Mouse (Mus musculus): ENCODE measurements at regions not wholly inside any gene's neighbourhood (a gene's known extent, or its start where the extent isn't known, plus 50 kb on each side); places are given as distances from the start of the nearest gene placed in this dataset.

DNA sequence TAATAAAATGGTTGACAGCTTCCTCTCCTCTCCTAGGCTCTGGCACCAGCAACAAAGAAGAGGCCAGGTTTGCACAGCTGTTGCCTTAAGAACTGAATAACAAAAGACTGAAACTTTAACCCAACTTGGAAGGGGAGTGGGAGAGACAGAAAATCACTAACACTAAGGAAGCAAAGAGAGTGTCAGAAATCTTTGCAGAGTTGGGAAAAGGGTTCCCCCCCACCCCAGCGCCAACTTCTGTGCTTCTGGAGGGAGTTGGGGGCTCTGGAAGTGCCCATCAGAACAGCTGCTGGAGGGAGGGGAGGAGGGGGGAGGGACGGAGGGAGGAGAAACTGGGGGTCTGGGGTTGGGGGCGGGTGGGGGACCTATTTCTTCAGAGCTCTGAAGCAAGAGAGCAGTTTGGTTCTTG lies 86.8 kb upstream of the Plekha5 start:
- Histone ChIP-seq H3K4me1 (ENCODE audit: control insufficient read depth, insufficient read depth, insufficient read length, low read length) (no peaks in the 10 kb centered on the region), H3K27ac (replicated peaks; ENCODE audit: low read depth, low read length) (no peak overlapping the region), H3K4me3 (ENCODE audit: insufficient read depth, low read depth, low read length) (no peak overlapping the region)

DNA sequence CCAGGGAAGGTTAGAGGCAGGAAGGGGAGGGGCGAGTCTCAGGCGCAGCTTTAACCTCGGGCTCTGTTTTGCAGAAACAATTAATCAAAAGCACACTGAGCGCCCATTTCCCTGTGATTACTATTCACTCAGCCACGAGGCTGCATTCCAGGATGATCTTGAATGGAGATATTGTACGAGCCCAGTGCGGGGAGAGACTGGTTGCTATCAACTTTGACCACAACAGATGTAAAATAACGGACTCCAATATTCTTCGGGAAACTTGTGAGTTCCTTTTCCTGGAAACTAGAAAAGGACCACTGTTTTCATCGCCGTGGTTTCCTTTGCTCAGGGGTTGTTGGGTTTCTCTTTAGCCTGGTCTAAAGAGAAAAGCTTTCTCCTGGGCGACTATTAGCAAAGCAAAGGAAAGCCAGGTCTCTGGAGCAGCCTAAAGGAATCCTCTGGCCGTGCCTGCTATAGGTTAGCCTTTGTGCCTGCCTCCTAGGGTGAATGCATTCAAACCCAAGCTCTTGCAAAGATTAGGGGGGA lies 87.4 kb upstream of the Plekha5 start:
- no peak overlapping the region for H3K27ac ChIP-seq (replicated peaks; ENCODE audit: low read depth, low read length)
- no peak overlapping the region for H3K4me3 ChIP-seq (ENCODE audit: insufficient read depth, low read depth, low read length)
- H3K4me1 ChIP-seq (ENCODE audit: control insufficient read depth, insufficient read depth, insufficient read length, low read length): no peaks in the 10 kb centered on the region

DNA sequence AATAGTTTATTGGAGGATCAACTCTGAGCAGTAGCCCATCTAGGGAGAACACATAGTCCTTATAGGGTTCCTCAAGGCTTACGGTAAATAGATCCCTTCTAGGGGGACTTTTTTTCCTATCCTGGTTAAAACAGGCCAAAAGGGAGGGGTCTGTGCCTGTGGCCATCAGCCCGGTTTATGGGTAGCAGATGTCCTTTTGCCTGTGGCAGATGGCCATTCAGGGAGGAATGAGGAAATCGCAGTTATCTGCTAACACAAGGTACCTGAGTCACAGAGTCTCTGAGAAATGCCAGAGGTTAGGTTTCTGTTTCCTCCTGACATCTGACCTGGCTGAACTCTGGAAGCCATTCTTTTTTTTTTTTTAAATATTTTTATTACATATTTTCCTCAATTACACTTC lies 90.5 kb upstream of the Plekha5 start:
- no peaks in the 10 kb centered on the region for H3K4me1 ChIP-seq (ENCODE audit: control insufficient read depth, insufficient read depth, insufficient read length, low read length)
- no peak overlapping the region for H3K27ac ChIP-seq (replicated peaks; ENCODE audit: low read depth, low read length)
- H3K4me3 ChIP-seq (ENCODE audit: insufficient read depth, low read depth, low read length): no peak overlapping the region

DNA sequence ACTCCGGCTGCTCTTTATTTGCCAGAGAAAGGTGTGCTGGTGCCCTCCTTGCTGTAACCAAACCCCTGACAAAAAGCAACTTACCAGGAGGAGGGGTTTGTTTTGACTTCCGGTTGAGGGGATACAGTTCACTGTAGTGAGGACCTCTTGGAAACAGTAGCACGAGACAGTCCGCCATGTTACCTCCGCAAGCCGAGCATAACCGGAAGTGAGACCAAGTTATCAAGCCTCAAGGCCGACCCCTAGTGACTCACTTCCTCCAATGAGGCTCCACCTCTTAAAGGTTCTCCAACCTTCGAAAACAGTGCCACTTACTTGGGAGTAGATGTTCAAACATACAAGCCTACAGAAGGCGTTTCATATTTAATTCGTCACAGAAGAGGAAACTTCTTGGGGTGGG lies 115.2 kb upstream of the Plekha5 start:
- Histone ChIP-seq H3K4me3 (ENCODE audit: insufficient read depth, low read depth, low read length) (no peak overlapping the region), H3K27ac (replicated peaks; ENCODE audit: low read depth, low read length) (no peak overlapping the region), H3K4me1 (ENCODE audit: control insufficient read depth, insufficient read depth, insufficient read length, low read length) (no peaks in the 10 kb centered on the region)

DNA sequence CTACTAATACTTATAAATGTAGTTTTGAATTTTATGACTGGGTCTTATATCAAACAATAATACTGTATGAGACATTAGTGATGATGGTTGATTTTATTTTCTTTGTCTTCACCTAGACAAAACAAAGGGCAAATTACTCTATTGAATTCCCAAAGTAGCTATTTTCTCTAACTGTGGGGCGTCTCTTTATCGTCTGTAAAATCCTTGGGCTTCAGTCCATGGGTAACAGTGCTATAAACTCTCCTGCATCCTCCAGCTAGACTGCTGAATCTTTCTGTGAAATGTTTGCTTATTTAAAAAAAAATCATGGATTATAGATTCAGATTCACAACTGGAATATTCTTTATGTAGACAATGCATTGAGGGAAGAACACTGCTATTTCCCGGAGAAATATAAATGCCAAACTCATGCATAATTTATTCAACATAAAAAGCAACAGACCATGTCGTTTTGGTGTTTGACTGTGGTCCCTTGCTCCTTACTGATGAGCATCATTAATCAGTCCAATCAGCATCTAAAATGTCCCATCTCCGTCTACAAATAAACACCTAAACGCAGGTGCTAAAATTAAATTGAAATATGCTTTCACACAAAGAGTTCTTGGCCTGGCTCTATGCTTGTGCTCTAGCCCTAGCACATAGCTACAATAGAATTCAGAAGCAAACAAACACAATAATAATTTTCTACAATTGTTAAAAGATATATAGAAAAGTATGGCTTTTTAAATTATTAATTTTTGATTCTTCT lies 116.9 kb upstream of the Plekha5 start:
- Histone ChIP-seq H3K4me1 (ENCODE audit: control insufficient read depth, insufficient read depth, insufficient read length, low read length) (no peaks in the 10 kb centered on the region), H3K27ac (replicated peaks; ENCODE audit: low read depth, low read length) (no peak overlapping the region), H3K4me3 (ENCODE audit: insufficient read depth, low read depth, low read length) (no peak overlapping the region)

- Histone ChIP-seq H3K27ac (replicated peaks; ENCODE audit: low read depth, low read length) (no peak overlapping the region), H3K4me1 (ENCODE audit: control insufficient read depth, insufficient read depth, insufficient read length, low read length) (no peaks in the 10 kb centered on the region)
Measured at GRCm38 (mm10) chr6:140304105-140304504, 119.7 kb upstream of the Plekha5 start.

GRCm38 (mm10) chr6:140300470-140301145 lies 123.2 kb upstream of the Plekha5 start:
- no peak overlapping the region for H3K4me3 ChIP-seq (ENCODE audit: insufficient read depth, low read depth, low read length)
- H3K4me1 ChIP-seq (ENCODE audit: control insufficient read depth, insufficient read depth, insufficient read length, low read length): no peaks in the 10 kb centered on the region
- no peak overlapping the region for H3K27ac ChIP-seq (replicated peaks; ENCODE audit: low read depth, low read length)

More at GRCm38 (mm10) chr6:140304105-140304504, 119.7 kb upstream of the Plekha5 start:
- H3K4me3 ChIP-seq (ENCODE audit: insufficient read depth, low read depth, low read length): no peak overlapping the region

GRCm38 (mm10) chr6:140299653-140300052 lies 124.2 kb upstream of the Plekha5 start:
- Histone ChIP-seq H3K4me3 (ENCODE audit: insufficient read depth, low read depth, low read length) (no peak overlapping the region), H3K27ac (replicated peaks; ENCODE audit: low read depth, low read length) (no peak overlapping the region)

DNA sequence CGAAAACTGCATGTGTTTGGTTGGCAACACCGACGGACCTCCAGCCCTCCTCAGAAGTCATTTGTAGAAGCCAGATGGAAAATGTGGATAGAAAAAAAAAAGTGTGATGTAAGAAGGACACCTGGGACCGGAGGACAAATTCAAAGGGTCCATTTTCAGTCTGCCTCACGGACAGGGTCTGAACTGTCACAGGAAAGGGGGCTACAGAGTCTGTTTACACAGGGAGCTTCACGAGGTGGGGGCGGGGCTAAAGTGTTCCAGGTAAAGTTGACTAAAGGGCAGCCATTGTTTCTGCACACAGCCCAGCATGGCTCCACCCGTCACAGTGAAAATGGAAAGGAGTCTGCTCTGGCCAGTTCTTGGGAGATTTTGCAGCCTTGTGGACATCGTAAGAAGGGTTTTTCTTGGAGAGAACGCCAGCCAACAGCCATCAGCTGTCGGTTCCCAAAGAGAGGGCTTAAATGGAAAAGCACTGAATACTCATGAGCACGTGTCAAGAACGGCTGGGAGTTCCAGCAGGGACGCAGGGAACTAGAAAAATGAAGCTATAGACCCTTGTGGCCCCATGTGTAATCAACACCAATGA lies 125.8 kb upstream of the Plekha5 start:
- Histone ChIP-seq H3K4me1 (ENCODE audit: control insufficient read depth, insufficient read depth, insufficient read length, low read length) (no peaks in the 10 kb centered on the region), H3K27ac (replicated peaks; ENCODE audit: low read depth, low read length) (no peak overlapping the region), H3K4me3 (ENCODE audit: insufficient read depth, low read depth, low read length) (no peak overlapping the region)

More at GRCm38 (mm10) chr6:140299653-140300052, 124.2 kb upstream of the Plekha5 start:
- H3K4me1 ChIP-seq (ENCODE audit: control insufficient read depth, insufficient read depth, insufficient read length, low read length): no peaks in the 10 kb centered on the region

DNA sequence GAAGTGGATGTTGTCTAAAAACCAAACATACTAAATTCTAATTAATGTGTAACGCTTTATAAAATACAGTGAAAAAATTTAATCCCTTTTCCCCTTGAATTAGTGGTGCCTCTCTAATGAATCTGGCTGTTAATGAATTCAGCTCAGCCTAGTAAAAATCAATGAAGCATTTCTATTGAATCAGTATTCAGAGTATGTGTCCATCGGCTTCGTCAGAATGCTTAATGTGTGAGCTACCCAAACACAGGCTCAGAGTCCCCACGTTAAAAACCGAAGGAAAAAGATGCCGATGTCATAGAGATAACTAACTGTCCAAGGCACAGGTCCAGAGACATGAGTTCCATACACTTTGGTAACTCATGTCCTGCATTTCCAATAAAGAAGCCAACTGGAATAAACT lies 126.3 kb upstream of the Plekha5 start:
- H3K4me1 ChIP-seq (ENCODE audit: control insufficient read depth, insufficient read depth, insufficient read length, low read length): no peaks in the 10 kb centered on the region
- no peak overlapping the region for H3K27ac ChIP-seq (replicated peaks; ENCODE audit: low read depth, low read length)
- no peak overlapping the region for H3K4me3 ChIP-seq (ENCODE audit: insufficient read depth, low read depth, low read length)

DNA sequence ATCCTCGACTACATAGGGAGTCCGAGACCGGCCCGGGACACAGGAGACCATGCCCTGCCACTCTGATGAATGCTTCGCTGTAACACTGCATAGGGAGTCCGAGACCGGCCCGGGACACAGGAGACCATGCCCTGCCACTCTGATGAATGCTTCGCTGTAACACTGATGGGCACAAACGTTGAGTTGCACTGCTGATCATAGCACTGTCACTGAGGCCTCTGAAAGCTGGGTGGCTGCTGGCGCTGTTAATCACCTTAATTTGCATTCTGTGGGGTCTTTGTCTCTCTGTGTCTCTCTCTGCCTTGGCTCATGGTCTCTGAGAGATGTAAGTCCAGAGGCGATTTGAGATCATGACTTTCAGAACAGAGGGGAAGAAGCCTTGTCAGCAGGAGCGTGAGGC lies 133.7 kb upstream of the Plekha5 start:
- no peak overlapping the region for H3K4me3 ChIP-seq (ENCODE audit: insufficient read depth, low read depth, low read length)

GRCm38 (mm10) chr6:140288799-140289198 lies 135.1 kb upstream of the Plekha5 start:
- Histone ChIP-seq H3K4me3 (ENCODE audit: insufficient read depth, low read depth, low read length) (no peak overlapping the region), H3K27ac (replicated peaks; ENCODE audit: low read depth, low read length) (no peak overlapping the region), H3K4me1 (ENCODE audit: control insufficient read depth, insufficient read depth, insufficient read length, low read length) (no peaks in the 10 kb centered on the region)

More for the DNA sequence above, 133.7 kb upstream of the Plekha5 start:
- Histone ChIP-seq H3K27ac (replicated peaks; ENCODE audit: low read depth, low read length) (no peak overlapping the region), H3K4me1 (ENCODE audit: control insufficient read depth, insufficient read depth, insufficient read length, low read length) (no peaks in the 10 kb centered on the region)

DNA sequence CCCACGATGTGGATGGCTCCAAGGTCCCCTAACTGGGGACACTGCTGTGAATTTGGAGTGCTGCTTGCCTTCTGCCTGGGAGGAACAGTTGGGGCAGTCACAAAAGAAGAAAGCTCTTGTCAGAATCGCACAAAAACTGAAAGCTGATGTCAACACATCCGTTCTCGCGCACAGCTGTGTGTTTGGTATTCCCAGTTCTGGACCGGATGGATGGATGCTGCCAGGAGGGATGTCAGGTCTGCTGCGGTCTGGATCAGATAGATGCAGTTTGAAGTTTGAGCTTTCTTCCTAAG lies 141.6 kb upstream of the Plekha5 start:
- Histone ChIP-seq H3K27ac (replicated peaks; ENCODE audit: low read depth, low read length) (no peak overlapping the region), H3K4me3 (ENCODE audit: insufficient read depth, low read depth, low read length) (no peak overlapping the region), H3K4me1 (ENCODE audit: control insufficient read depth, insufficient read depth, insufficient read length, low read length) (no peaks in the 10 kb centered on the region)

DNA sequence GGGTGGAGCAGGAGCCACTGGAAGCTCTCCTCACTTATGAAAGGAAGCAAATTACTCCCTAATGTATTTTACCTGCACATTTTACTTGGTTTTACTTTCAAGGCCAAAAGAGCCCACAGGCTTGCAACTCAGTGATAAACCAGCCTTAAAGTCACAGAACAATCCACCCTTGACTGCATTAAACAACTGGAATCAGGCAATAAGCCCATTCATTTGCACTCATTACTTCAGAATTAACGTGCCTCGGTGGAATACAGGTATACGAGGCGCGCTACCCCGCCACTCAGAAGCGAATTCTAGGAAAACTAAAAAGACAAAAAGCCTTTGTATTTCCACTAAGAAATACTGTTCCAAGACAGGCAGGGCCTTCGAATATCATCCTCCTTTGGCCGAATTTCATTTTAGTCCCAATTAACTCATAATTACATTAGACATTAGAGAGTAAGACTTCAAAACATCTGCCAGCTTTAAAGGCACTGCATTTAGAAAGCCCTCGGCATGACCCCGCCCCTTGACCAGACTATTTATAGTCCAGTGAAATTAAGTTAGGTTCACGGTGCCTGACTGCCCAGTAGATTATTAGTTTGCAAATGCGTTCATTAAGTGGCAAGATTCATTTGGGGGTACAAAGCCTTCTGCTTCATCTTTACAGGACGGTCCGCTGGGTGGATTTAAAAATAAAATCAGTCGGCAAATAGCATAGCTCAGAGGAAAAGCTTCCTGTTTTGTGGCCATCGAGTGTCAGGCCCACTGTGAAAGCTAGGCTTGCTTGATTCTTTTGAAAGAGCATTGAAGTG lies 142.2 kb upstream of the Plekha5 start:
- Histone ChIP-seq H3K27ac (replicated peaks; ENCODE audit: low read depth, low read length) (no peak overlapping the region), H3K4me3 (ENCODE audit: insufficient read depth, low read depth, low read length) (no peak overlapping the region), H3K4me1 (ENCODE audit: control insufficient read depth, insufficient read depth, insufficient read length, low read length) (no peaks in the 10 kb centered on the region)

DNA sequence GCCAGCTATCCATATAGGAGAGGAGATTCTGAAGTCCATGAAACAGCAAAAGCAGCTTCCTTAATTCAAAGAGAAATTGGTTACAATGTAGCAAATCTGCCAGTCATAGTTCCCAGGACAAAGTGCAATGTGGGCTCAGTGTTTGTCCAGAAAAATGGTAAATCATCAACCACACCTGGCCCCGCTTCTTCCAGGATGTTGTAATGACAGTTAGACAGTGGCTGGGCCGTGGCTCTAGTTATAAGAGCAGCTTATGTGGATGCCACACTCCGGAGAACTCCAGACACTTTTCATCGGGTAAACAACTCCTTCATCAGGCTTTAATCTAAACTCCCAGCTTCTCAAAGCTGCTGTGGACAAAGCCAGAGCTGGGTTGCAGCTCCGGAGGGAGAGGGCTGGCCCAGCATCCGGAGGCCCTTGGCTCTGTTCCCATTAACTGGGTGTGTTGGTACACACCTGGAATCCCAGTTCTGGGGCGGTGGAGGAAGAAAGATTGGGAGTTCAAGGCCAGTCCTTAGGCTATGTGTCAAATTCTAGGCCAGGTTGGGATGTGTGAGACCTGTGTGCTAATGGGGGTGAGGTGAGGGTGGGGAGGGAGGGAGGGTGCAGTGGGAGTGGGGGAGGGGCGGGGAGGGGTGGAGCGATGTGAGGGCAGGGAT lies 142.9 kb upstream of the Plekha5 start:
- no peaks in the 10 kb centered on the region for H3K4me1 ChIP-seq (ENCODE audit: control insufficient read depth, insufficient read depth, insufficient read length, low read length)
- H3K4me3 ChIP-seq (ENCODE audit: insufficient read depth, low read depth, low read length): no peak overlapping the region
- no peak overlapping the region for H3K27ac ChIP-seq (replicated peaks; ENCODE audit: low read depth, low read length)
